Mouse (Mus musculus): Measurements from ENCODE around the gene Sdhc. TPM values are rescaled to one million over a fixed set of nuclear protein-coding genes. Genes with fewer than 3 reads are reported as not detected.
"Not testable (repeated sequence)": the region's sequence is repeated elsewhere in the genome, so short reads cannot be mapped to it uniquely, and the experiment has no call there.

The Sdhc gene
- polyA plus RNA-seq, 1 experiment, result 272 TPM

- DNase-seq (ENCODE audit: low read depth), result no peak
- TF ChIP-seq POLR2A (IDR thresholded peaks at IDR 0.05; ENCODE audit: borderline replicate concordance, extremely low read depth, insufficient read depth, insufficient read length, poor library complexity, severe bottlenecking) (no peak), CTCF (IDR thresholded peaks at IDR 0.05; ENCODE audit: borderline replicate concordance, extremely low read depth, insufficient read depth, insufficient read length) (no peak)
These were observed 15.4 kb upstream of the Sdhc start for GRCm38 (mm10) chr1:171165629-171166345.

- DNase-seq (ENCODE audit: low read depth), result peak; percentile 30
- peak; percentile 40; the same call in 1 of the 2 replicates for TF ChIP-seq CTCF (IDR thresholded peaks at IDR 0.05; ENCODE audit: borderline replicate concordance, extremely low read depth, insufficient read depth, insufficient read length)
- TF ChIP-seq POLR2A (IDR thresholded peaks at IDR 0.05; ENCODE audit: borderline replicate concordance, extremely low read depth, insufficient read depth, insufficient read length, poor library complexity, severe bottlenecking), result no peak
These were observed 13.9 kb upstream of the Sdhc start for GRCm38 (mm10) chr1:171164258-171164657.

GRCm38 (mm10) chr1:171162526-171162925 is 12.1 kb upstream of the Sdhc start:
- DNase-seq (ENCODE audit: low read depth), result no peak
- no peak for TF ChIP-seq CTCF (IDR thresholded peaks at IDR 0.05; ENCODE audit: borderline replicate concordance, extremely low read depth, insufficient read depth, insufficient read length)
- no peak for TF ChIP-seq POLR2A (IDR thresholded peaks at IDR 0.05; ENCODE audit: borderline replicate concordance, extremely low read depth, insufficient read depth, insufficient read length, poor library complexity, severe bottlenecking)

- no peak for TF ChIP-seq CTCF (IDR thresholded peaks at IDR 0.05; ENCODE audit: borderline replicate concordance, extremely low read depth, insufficient read depth, insufficient read length)
- TF ChIP-seq POLR2A (IDR thresholded peaks at IDR 0.05; ENCODE audit: borderline replicate concordance, extremely low read depth, insufficient read depth, insufficient read length, poor library complexity, severe bottlenecking), result no peak
- DNase-seq (ENCODE audit: low read depth), result no peak
These were observed 9.1 kb upstream of the Sdhc start for GRCm38 (mm10) chr1:171159485-171159975.

- DNase-seq (ENCODE audit: low read depth), result no peak
- TF ChIP-seq POLR2A (IDR thresholded peaks at IDR 0.05; ENCODE audit: borderline replicate concordance, extremely low read depth, insufficient read depth, insufficient read length, poor library complexity, severe bottlenecking), result no peak
- no peak for TF ChIP-seq CTCF (IDR thresholded peaks at IDR 0.05; ENCODE audit: borderline replicate concordance, extremely low read depth, insufficient read depth, insufficient read length)
These were observed 7.6 kb upstream of the Sdhc start for GRCm38 (mm10) chr1:171157965-171158364.

GRCm38 (mm10) chr1:171156644-171157043 is 6.2 kb upstream of the Sdhc start:
- no peak for DNase-seq (ENCODE audit: low read depth)
- TF ChIP-seq POLR2A (IDR thresholded peaks at IDR 0.05; ENCODE audit: borderline replicate concordance, extremely low read depth, insufficient read depth, insufficient read length, poor library complexity, severe bottlenecking) (no peak), CTCF (IDR thresholded peaks at IDR 0.05; ENCODE audit: borderline replicate concordance, extremely low read depth, insufficient read depth, insufficient read length) (no peak)

GRCm38 (mm10) chr1:171151966-171152365 is 1.6 kb upstream of the Sdhc start:
- no peak for DNase-seq (ENCODE audit: low read depth)
- TF ChIP-seq POLR2A (IDR thresholded peaks at IDR 0.05; ENCODE audit: borderline replicate concordance, extremely low read depth, insufficient read depth, insufficient read length, poor library complexity, severe bottlenecking), result no peak
- TF ChIP-seq CTCF (IDR thresholded peaks at IDR 0.05; ENCODE audit: borderline replicate concordance, extremely low read depth, insufficient read depth, insufficient read length), result no peak

- TF ChIP-seq CTCF (IDR thresholded peaks at IDR 0.05; ENCODE audit: borderline replicate concordance, extremely low read depth, insufficient read depth, insufficient read length) (no peak), POLR2A (IDR thresholded peaks at IDR 0.05; ENCODE audit: borderline replicate concordance, extremely low read depth, insufficient read depth, insufficient read length, poor library complexity, severe bottlenecking) (no peak)
- DNase-seq (ENCODE audit: low read depth), result peak; percentile 44
These were observed 512 bp upstream of the Sdhc start for GRCm38 (mm10) chr1:171150838-171151391.

- DNase-seq (ENCODE audit: low read depth), result not testable (repeated sequence)
These were observed 7.4 kb downstream of the Sdhc start for GRCm38 (mm10) chr1:171142981-171143380.

- DNase-seq (ENCODE audit: low read depth), result not testable (repeated sequence)
These were observed 12.8 kb downstream of the Sdhc start for GRCm38 (mm10) chr1:171137486-171138155.

- DNase-seq (ENCODE audit: low read depth), result no peak
- no peak for TF ChIP-seq POLR2A (IDR thresholded peaks at IDR 0.05; ENCODE audit: borderline replicate concordance, extremely low read depth, insufficient read depth, insufficient read length, poor library complexity, severe bottlenecking)
- no peak for TF ChIP-seq CTCF (IDR thresholded peaks at IDR 0.05; ENCODE audit: borderline replicate concordance, extremely low read depth, insufficient read depth, insufficient read length)
These were observed 14.8 kb downstream of the Sdhc start for GRCm38 (mm10) chr1:171135600-171135999.

- TF ChIP-seq CTCF (IDR thresholded peaks at IDR 0.05; ENCODE audit: borderline replicate concordance, extremely low read depth, insufficient read depth, insufficient read length) (no peak), POLR2A (IDR thresholded peaks at IDR 0.05; ENCODE audit: borderline replicate concordance, extremely low read depth, insufficient read depth, insufficient read length, poor library complexity, severe bottlenecking) (no peak)
- no peak for DNase-seq (ENCODE audit: low read depth)
These were observed 19.4 kb downstream of the Sdhc start for GRCm38 (mm10) chr1:171130971-171131370.

All from brain, embryonic 14.5 days (tissue).